Mouse (Mus musculus) cerebellum, postnatal 36 days (tissue): ENCODE data around the gene Wnt5b.

ENCODE experiments used
- DNase-seq, 2 experiments: peaks; one replicate each; pipeline ENCODE4 v3.0.0; 2021 to 2022; ENCODE audit warnings: mixed read lengths in 2 of 2

Gene Wnt5b

DNA sequence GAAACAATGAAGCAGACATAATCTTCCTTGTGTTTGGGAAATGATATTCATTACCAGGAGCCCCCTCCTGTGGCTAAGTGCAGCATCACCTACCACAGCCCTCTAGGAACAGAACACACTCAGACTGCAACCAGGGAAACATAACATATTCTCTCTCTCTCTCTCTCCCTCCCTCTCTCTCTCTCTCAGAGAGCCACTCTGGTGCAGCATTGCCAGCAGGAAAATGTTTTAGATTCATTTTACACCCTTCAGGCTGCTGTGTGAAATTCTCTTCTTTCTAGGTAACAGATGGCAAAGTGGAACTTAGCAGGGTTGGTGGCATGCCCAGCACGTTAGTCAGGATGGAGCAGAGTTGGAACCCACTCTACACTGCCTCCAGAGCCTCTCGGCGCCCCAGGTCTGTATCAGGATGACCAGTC, 22.7 kb downstream of the Wnt5b start:
- DNase-seq, result peak in 1 of 2 experiments; percentile 38

DNA sequence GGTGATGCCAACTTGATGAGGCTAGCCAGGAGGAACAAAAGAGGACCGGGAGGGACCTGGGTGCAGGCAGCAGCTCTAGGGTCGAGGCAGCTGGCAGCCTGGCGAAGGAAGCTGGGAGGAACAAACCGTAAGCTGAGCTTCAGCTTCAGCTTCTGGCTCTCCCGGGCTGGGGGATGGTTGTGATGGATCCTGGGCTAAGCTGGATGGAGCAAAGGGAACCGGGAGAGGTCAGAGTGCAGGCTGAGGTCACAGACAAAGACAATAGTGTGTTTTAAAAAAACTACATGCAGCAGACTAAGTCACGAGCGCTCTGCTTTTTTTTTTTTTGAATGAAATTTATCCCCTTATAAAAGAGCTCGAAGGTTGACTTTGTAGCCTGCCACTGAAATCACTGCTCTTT, 23.4 kb downstream of the Wnt5b start:
- no peak for DNase-seq

DNA sequence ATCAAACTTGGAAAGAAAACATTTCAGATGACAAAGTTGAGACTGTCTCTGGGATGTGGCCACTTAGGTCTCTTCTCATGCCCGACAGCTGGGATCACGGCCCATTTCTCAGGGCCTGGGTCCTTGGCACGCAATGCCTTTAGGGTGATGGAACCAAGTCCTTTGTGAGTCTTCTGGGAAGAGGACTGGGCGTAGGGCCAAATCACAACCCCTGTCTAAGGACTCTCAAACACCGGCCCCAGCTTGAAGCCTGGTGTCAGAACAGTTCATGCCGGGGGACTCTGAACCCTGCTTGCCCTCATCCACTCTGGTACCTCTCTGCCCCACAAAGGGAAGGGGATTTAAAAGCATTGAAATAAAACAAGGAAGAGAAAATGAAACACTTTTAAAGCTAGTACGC, 30.1 kb downstream of the Wnt5b start:
- DNase-seq, result no peak

DNA sequence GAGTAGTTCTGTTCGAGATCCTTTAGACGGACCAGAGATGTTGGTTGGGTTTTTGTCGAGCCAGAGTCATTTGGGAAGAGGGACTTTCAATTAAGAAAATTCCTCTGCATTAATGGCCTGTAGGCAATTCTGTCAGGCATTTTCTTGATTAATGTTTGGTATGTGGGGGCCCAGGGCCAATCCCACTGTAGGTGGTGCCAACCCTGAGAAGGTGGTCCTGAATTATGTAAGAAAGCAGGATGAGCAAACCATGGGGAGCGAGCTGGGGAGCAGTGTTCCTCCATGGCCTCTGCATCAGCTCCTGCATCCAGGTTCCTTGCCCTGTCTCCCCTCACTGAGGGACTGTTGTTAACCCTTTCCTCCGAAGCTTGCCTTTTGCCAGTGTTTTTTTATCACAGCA, 30.7 kb downstream of the Wnt5b start:
- no peak for DNase-seq

DNA sequence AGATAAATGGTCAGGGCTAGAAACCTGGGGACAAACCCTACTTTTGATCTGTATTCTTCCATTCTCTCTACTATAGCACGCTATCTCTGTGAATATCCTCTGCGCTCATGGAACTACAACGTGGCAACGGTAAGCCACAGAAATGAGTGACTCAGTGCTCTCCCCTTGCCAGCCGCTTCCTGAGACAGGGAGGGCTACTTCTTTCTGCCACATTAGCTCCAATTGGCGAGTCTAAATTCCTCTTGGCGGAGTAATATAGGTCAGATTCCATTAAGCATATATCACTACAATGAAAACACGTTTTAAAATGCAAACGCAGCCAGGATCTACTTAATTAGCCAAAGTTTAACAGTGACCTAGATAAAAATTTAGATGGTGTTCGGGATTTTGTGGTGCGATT, 31.4 kb downstream of the Wnt5b start:
- DNase-seq, result no peak

DNA sequence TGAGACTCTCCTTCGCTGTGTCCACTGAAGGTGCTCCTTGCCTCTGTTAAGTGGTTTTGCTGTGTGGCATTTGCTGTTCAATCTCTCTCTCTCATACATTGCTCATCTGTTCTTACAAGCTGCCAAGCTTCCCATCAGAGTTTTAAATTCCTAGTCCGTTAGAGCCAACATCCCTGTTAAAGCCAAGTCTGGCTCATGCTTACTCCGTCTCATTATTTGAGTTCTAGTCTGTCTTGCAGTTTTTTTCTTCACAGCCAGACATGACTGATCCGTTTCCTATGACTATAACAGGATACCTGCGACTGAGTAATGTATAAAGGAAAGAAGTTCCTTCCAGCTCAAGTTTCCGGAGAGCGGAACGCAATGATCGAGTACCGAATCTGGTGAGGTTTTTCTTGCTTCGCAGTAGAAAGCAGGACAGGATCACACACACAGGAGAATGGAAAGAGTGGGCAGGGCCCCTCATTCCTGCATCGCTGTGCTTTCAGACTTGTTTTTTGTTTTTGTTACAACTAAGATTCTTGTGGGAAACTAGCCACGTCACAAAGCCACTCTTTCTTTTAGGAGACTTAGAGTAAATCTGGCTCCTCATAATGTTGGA, 34.6 kb downstream of the Wnt5b start:
- no peak for DNase-seq

DNA sequence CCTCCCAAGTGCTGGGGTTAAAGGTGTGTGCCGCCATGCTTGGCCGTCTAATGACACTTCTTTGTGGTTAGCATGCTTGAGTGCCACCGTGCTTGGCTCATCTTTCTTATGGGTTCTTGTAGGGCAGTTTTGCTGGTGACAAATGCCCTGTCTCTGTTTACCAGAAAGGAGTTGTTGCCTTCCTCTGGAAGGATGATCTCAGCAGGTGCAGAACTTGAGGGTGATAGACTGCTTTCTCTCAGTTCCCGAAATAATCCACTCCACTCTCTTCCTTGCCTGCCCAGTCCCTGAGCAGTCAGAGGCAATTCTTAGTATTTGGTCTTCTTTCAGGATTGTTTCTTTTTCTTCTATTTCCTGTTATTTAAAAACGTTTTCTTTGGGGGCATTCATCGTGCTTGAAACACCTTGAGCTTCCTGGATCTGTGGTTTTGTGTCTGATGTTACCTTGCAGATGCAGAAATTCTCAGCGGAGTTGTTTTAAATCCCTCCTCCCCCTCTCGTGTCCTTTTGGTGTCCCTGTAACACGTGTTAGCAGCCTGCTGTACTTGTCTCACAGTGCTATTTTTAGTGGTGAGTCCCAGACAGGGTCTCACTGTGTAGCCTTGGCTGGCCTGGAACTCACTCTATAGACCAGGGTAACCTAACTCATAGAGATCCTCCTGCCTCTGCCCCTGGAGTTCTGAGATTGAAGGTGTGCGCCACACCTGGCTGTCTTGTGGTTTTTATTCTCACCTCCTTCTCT, 35.3 kb downstream of the Wnt5b start:
- DNase-seq, result no peak

DNA sequence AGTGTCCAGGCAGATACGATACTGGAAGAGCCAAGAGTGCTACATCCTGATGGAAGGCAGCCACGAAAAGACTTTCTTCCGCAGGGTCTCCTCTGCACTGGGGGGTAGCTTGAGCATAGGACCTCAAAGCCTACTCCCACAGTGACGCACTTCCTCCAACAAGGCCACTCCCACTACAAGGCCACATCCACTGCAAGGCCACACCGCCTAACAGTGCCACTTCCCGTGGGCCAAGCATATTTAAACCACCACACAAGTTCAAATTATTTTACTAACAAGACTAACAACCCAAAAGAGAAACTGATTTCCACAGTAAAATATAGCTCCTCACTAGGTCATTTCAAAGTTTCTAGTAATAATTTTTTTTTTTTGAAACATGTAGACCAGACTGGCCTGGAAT, 35.9 kb downstream of the Wnt5b start:
- no peak for DNase-seq

DNA sequence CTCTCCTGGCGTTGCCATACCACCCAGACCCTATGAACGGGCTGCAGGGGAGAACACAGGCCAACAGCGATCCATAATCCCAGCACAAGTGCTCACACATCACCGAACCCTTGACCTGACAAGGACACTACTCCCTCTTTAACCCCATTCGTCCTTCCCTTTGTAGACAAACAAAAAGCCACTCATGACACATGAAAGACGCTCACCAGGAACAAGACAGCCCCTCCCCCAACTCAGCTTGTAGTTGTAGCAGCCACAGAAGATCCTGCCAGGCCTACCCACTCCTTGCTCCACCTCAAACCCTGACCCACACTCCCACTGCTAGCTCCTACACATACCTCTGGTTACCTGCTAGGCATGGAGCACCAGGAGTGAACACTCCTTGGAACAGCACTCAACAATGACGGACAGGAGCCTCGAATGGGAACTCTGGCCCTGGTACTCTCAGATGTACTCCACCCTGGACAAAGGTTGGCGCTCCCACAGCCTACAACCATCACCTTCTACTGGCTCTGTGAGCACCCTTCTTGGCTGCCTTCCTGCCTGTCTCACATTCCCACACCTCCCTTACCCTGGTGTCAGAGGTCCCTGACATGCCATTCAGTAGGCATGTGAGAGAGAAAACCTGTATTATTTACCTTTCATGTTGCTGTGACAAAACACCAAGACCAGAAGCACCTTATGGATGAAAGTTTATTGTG, 38.5 kb downstream of the Wnt5b start:
- DNase-seq, result no peak

DNA sequence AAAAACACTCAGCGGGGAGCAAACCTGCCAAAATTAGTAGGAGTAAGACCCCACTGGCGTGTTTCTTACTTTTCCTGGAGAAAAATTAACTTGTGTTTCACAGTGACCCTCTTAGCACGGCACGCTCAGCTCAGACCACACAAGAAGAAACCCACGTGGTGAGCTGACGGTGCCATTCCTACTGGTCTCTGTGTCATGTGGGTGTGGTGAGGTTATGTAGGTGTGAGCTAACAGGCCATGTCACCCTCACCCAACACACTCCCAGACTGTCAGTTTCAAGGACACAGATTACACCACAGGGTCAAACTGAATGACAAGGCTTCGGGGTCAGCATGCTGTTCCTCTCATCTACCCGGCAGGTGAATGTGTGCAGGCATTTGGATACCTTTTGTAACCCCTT, 39.4 kb downstream of the Wnt5b start:
- no peak for DNase-seq

DNA sequence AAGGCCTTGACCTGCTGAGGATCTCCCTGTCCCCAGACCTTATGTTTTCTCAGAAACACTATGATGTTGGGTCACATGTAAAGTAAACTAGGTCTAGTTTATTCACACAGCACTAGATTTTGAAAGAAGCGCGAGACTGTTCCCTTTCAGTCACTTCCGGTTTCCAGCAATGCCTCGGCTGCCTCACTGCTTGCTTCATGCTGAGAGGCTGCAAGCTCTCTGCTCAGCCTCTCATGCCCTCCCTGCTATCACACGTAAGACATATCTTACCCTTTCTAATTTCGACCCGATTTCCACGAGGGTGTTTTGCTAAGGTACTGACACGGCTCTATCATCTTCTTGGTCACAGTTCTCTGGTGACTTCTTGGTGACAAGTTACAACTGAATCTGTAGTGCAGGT, 42.1 kb downstream of the Wnt5b start:
- no peak for DNase-seq

DNA sequence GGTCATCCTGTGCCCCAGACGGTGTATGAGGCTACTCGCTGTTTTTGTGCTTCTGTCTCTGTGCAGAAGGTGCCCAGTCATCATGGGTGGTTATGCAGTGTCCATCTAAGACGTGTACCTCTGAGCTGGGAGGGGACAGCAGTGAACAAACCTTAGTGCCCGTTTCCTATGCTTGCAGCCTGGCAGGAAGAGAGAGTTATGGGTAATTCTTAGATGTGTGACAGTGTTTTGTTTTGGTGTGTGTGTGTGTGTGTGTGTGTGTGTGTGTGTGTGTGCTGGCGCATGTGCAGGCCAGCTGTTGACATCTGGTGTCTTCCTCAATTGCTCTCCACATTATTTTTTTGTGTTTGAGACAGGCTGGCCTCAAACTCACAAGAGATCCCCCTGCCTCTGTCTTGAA, 44.1 kb downstream of the Wnt5b start:
- no peak for DNase-seq

DNA sequence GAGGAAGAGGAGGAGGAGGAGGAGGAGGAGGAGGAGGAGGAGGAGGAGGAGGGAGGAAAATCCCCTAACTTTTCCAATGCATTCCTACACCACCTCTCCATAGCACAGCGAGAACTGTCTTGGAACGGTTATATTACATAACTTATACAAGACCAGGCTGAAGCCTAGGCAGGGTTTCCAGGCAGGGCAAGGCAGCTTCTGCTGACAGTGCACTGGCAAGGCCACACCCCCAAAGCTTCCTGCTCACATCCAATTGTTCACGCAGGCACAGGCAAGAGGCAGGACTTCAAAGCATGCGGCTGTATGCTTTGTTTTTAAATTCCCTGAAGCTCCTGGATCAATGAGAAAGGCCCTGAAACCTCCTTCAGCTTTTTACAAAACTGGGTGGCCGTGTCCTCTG, 44.9 kb downstream of the Wnt5b start:
- DNase-seq, result peak in 1 of 2 experiments; percentile 27

DNA sequence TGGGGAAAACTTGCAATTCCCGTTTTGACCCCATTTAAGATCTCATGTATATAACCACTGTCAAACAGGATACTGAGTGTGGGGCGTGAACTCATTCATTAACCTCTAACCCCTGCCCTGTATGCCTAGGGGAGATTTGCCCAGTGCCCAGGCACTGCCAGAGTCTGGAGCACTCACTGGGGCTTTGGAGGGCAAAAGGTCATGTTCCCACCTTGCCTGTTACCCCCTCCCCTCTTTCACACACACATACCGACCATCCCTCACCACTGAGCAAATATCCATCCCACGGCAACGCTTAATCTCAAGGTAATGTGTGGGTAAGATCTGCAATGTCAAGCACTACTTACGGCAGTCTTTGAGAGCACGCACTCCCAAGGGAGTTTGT, 51.5 kb downstream of the Wnt5b start:
- DNase-seq, result no peak

DNA sequence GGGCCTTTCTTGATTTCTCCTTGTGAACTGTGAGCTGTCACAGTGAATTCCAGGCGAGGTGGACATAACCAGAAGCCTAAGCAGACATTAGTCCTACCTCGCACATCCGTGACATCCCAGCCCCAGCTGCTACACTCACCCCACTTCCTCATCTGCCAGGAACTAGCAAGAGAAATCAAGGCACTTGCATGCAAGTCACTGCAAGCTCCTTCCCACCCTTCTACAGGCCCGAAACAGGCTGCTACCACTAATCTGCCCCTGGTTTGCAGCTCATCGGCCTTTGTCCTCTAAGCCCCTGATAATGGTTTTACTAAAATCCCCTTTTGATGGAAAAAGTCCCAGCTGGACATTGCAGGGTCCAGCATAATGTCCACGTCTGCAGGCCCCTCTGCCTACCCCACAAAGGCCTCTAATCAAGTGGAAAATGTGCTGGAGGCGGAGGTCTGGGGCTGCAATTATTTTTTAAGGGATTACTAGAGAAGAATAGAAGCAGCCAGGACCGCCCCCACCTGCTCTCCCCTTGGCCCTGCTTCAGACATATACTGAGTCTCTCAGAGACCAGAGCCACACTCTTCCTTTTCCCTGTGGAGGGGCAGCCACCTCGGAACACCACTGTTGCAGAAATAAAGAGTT, 52.0 kb downstream of the Wnt5b start:
- no peak for DNase-seq

DNA sequence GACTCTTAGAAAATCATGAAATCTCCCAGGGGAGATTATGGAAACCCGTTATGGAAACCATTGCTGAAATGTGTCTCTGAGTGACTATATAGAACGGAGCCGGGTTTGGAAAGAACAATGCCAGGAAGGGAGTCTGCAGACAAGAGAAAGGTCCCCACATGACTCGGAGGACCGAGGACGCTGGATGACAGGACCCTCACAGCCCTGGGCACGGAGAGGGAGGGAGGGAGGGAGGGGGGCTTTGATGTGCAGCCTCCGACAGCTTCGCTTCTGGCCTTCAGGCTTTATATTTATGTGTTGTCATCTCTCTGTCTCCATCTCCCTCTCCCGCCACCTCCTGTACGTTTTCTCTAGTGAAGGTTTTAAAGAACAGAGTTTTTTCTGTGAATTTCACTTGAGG, 53.1 kb downstream of the Wnt5b start:
- DNase-seq, result no peak

DNA sequence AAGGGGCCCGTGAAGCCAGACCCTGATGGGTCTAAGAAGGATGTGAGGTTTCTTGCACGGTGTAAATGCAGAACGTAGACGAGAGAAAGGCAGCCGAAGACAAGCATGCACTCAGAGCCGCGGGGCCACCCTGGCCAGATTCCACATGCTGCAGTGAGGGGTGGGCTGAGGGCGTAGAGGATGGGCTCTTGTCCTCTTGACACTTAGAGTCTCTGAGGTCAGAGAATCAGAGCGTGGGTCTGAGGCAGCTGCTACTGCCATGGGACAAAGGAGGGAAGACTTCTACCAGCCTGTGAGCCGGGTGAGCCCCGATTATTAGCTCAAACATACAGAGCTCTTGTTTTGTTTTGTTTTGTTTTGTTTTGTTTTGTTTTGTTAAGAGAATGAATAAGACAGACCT, 53.6 kb downstream of the Wnt5b start:
- DNase-seq, result no peak

DNA sequence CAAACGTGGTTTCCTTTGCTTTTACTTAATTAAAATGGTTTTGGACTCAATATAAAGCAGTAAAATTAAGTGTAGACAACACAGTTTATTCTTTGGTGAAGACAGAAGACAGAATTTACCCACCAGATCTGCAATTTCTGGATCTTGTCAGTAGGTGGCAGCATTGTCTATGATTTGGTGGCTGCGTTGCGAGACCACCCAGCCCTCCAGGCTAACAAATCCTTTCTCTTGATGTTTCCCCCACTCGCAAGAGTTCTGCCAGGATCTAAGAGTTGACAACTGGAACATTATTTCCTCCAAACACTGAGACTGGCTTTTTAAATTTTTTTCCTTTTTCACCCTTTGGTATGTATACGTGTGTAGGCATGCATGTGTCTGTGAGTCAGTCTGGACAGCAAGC, 54.4 kb downstream of the Wnt5b start:
- peak in 1 of 2 experiments; percentile 47 for DNase-seq

DNA sequence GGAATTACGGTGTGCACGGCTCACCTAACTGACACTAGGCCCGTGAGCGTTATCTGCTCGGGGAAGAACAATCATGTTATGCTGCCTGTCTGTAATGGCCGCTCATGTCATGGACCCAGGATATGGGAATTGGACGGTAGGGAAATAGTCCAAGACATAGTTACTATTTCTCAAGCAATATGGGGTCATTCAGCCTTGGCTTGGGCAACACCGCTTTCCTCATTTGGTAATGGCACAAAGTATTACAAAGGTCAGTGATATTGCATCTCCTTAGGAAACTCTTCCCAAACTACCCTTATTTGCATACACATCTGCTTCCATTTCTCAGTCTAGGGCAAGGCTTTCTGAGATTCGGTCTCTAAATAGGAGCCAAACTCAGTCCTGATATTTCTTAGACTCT, 56.5 kb downstream of the Wnt5b start:
- DNase-seq, result no peak

DNA sequence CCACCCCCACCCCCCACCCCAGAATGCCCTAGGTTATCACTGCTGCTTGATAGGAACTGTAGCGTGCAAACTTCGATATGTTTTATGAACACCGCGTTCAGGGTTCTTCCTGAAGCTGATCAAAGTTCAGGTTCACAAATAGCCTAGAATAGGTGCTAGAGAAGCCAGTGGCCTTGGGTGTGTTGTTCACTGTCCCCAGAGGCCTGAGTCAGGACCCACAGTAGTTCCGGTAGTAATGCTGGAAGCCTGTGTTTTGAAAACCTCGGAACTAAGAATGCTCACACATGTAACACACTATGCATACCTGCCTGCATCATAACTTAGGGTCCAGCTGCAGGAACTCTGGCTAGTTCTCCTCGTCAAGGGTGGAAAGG, 57.1 kb downstream of the Wnt5b start:
- DNase-seq, result no peak

DNA sequence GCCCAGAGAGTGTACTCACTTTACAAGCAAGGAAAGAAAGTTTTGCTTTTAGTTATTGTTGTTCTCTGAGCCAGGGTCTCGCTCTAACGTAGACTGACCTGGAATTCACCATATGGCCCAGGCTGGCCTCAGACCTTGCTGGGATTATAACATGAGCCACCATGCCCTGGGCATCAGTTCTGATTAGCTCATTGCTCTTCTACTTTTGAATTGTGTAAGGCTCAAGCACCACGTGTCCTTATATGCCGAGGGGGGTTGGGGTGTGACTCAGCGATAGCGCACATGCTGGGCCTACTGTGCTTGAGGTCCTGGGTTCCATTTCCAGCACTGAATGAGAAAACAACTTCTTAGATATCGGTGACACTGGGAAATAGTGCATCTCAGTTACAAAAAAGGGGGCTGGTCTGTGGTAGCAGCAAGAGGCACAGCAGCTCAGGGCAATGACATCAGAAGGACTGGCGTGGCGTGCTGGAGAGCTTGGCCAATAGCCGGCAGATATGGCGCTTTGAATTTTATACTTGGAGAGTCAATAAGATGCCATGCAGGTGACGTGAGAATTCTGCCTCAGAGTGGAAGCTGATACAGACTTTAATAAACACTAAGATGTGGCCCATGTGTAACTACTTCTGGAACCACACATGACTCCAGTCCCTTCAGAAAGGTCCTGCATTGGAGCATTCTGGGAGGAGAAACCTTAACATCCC, 57.6 kb downstream of the Wnt5b start:
- DNase-seq, result no peak

DNA sequence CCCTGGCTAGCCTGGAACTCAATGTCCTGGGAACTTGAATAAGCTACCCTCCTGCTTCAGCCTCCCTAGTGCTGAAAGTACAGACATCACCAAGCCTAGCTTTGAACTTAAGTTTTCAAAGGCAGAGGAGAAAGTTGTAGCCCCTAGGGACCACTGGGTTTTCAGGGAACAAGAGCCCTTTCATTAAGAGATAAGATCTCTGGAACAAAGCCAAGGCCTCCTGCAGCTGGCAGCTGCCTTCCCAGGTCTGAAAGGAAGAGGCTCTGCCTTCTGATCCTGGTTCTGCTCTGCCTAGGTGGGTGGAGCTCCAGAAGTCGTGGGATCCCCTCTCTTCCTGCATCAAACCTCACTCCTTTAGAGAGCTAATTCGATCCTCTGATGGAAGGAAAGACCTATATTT, 58.7 kb downstream of the Wnt5b start:
- no peak for DNase-seq

DNA sequence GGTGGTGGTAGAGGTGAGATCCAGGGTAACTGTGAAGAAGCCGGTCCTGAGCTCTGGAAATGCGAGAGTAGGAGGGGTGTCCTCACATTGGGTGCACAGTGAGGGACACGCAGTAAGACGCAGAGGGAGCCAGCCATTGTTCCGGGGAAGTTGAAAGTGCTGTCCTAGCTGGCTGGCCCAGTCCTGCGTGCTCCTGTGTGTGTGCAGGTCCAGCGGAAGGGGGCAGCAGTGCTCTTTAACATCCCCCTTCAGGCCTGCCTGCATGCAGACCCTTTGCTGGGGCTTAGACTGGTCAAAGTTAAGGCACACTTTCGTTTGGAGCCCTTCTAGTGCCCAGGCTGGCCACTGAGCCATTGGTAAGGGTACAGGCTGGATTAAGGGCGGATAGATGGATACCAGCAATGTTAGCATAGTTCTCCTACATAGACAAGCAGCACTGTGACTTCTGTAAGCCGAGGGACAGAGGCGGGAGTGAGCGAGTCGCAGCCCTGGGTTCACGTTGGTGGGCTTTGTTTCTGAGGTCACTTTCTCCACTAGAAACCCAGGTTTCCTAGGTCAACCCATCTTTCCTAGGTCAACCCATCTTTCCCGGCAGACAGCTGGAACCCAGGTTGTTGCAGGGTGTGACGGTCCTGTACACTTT, 61.1 kb downstream of the Wnt5b start:
- peak; percentile 43 to 47 for DNase-seq
